Mouse (Mus musculus) heart, adult 9 months (tissue): ENCODE results near the gene Pbx2.

Source experiments
- DNase-seq, 2 experiments: peaks; one replicate each; pipeline ENCODE4 v3.0.0; 2022; ENCODE audit warnings: low spot score in 2 of 2

Gene Pbx2

DNA sequence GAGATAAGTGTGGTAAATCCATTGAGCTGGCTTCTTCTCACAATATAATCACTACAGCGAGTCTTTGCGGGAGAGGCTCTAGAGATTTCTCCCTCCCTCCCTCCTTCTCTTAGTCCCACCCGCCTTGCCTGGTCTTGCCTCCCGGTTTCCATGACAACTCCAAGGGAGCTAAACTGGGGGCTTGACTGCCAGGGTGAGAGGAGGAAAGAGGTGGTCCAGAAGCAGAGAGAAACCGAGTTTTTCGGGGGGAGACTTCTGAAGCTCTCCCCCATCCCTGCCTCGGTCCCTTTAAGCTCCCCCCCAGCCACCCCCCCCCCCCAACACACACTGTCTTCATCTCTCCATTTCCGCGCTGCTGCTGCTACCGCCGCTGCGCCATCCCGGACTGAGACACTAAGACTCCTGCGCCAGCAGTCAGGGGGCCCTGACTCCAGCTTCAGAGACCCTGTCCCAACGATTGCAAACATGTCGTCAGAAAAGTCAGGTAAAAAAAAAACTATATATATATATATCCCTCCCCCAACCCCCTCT, 38.2 kb downstream of the Pbx2 start, which contains the start of gene Prrt1:
Prrt1 (plus strand) TSS at position 313 of the 531 bp plus-strand sequence.
- DNase-seq, result no peak

DNA sequence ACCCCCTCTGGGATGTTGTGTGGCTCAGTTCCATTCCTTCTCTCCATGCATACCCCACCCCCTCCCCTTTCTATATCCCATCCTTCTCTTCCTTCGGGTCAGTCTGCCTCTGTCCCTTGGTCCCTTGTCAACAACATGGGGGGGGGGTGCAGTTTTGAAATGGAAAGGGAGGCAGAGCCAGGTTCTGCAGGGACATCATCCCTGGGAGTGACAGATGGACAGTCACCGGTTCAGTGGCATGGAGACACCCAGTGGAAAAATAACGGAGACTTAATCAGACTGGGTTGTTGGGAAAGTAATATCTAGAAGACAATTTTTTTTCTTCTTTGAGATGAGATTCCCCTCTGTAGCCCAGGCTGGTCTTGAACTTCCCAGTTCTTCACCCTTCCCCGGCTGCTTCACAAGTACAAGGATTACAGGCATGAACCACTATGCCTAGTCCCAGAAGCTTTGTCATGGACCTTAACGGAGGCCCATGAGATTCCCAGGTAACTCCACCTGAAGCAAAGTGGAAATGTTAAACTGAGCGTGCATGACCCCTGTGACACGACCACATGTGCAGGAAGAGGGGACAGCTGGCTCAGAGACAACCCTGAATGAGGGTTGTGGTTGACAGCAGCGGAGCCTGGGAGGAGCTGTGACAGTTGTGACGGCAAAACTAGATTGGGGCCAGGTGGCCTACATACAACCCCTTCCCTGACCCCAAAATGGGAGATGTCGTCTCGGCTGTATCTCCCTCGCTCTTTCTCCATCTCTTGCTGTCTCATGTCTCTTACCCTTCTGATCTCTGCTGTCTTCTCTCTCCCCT, 38.9 kb downstream of the Pbx2 start:
- no peak for DNase-seq

- DNase-seq, result no peak
These were observed 39.8 kb downstream of the Pbx2 start for GRCm38 (mm10) chr17:34630761-34631301.

DNA sequence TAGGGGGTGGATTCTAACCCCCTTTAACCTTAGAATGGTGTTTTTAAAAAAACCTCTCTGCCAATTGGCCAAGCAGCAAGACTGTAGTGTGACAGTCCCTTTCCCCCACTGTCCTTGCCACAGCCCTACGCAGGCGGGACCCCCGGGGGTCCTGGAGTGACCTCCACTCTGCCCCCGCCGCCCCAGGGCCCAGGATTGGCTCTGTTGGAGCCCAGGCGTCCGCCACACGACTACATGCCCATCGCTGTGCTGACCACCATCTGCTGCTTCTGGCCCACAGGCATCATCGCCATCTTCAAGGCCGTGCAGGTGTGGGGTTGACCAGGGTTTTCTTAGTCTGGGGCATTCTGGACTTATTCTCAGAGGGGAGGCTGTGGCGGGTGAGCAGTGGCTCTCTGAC, 40.6 kb downstream of the Pbx2 start:
- DNase-seq, result no peak

- peak; percentile 86 to 89 for DNase-seq
These were observed 41.2 kb downstream of the Pbx2 start for GRCm38 (mm10) chr17:34632261-34632691.

DNA sequence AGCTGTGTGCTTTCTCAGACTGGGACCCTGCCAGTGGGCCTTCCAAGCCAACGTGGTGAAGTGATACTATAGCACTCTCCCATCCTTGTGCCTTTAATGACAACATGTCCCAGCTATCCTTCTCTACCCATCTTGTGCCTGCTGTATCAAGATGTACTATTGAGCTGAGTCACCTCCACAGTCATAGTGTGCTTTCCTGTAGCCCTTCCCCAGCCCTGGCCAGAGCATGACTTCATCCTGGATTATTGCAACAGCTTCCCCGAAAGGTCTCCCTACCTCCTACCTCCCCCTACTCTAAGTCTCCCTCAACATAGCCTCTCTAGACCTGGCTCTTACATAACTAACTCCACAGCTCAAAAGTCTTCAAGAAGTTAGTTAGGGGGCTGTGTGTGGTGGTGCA, 44.6 kb downstream of the Pbx2 start:
- DNase-seq, result no peak

- no peak for DNase-seq
These were observed 46.4 kb downstream of the Pbx2 start for GRCm38 (mm10) chr17:34637459-34637858.

DNA sequence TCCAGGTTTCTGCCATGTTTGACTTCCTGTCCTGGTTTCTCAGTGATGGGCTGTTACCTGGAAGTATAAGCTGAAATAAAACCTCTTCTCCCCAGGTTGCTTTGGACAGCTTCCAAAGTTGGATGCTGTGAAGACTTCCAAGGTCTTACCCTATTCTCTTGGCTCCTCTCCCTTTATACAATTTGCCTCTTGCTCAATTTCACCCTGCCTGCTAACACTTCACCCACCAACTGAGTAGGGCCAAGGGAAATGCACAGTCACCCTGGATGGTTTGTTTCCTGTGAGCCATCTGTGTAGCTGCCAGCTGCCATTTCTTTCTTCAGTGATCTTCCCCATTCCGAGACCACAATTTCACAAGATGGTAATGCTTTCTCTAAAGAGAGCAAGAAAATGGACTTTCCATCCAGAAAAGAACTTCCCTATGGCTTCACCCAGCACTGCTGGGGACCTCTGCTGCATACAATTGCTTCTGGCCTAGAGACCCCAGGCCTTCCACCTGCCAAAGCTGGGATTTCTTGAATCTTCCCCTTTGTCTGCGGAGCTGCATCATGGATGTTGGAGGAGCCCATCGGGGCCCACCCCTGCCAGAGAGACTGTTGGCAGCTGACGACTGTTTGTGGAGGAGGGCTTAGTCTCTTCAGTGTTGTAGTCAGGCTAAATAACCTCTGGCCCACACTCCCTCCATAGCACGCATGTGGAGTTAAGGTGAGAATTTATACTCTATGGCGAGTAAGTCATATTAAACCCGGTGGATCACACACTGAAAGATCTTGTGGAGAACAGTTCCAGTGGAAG, 48.6 kb downstream of the Pbx2 start:
- DNase-seq, result no peak

- peak; percentile 78 to 79 for DNase-seq
These were observed 49.9 kb downstream of the Pbx2 start for GRCm38 (mm10) chr17:34640778-34641601.

GRCm38 (mm10) chr17:34641945-34642344, 50.9 kb downstream of the Pbx2 start:
- no peak for DNase-seq

DNA sequence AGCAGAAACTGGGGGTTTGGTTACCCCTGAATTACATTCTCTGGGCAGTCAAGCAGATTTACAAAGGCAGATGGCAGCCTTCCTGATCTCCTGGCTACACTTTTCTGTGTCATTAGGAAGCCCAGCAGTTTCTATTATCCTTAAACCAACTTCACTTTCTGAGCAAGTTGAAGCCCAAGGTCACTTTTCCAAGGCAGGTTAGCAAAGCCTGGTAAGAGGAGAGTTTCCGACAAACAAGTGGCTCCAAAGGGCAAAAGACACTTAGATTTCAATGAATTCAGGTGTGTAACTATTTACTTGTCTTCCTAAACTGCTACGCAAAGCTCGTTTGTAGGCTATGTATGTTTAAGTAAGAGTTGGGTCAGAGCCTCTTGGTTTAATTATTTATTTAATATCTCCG, 52.3 kb downstream of the Pbx2 start:
- DNase-seq, result no peak

GRCm38 (mm10) chr17:34643944-34644343, 52.9 kb downstream of the Pbx2 start:
- DNase-seq, result no peak

DNA sequence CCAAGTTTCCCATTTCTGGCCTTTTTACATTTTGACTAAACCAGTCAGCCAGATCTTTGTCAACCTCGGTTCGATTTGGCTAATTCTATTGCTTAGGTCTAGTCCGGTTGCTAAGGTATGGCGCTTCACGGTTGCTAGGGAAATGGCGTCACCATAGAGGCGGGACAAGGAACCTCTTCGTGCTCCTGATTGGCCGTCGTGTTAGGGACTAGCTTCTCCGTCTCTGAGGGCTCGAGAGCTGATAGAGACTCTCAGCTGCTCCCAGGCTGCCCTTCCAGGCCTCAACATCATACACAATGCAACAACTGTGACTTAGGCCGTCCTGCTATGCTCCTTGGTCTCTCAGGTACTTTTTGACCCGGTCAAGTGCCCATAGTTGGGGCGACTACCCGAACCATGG, 53.5 kb downstream of the Pbx2 start, which contains the start of gene Fkbpl:
Fkbpl (plus strand) TSS at position 157 of the 400 bp plus-strand sequence.
- DNase-seq, result peak; percentile 96 to 97

GRCm38 (mm10) chr17:34645256-34645829, 54.3 kb downstream of the Pbx2 start:
- no peak for DNase-seq

DNA sequence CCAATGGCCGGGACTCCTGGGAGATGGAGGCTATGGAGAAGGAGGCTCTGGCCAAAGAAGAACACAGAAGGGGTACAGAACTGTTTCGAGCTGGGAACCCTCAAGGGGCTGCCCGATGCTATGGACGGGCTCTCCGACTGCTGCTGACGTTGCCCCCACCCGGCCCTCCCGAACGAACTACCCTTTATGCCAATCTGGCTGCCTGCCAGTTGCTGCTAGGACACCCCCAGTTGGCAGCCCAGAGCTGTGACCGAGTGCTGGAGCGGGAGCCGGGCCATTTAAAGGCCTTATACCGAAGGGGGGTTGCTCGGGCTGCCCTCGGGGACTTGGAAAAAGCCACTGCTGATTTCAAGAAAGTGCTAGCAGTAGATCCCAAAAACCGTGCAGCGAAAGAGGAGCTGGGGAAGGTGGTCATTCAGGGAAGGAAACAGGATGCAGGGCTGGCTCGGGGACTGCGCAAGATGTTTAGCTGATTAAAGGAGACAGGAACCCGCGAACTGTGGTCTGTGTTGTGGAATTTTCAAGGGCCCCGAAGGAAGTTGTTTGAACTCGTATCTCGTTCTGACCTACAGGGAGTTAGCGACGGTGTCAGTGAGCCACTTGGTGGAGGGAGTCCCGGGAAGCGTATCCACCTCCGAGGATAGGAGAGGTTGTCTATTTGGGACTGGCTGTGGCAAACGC, 54.9 kb downstream of the Pbx2 start:
- no peak for DNase-seq
